Mouse (Mus musculus) MEL (cell line): ENCODE results near the gene Cntn5. TPM values are rescaled to one million over a fixed set of nuclear protein-coding genes. Genes with fewer than 3 reads are reported as not detected.
"Not testable (repeated sequence)": the region's sequence is repeated elsewhere in the genome, so short reads cannot be mapped to it uniquely, and the experiment has no call there.

Experiments used
- DNase-seq: peaks from one replicate; pipeline ENCODE4 v3.0.0; 2011; ENCODE audit warnings: low read depth, low spot score
- H3K27ac ChIP-seq: 2 replicates; pipeline ENCODE4 v1.5.1; 2012; ENCODE audit warnings: low read depth, mild to moderate bottlenecking, control low read depth, low read length, moderate library complexity; ENCODE audit not compliant: control insufficient read depth
- H3K27me3 ChIP-seq, 2 experiments: fragments of 150-350 bp in 1 of 2; sonication (generic) in 1 of 2; 2 replicates each; pipeline ENCODE4 v1.6.1; 2012; ENCODE audit warnings: low read length in 2 of 2, mild to moderate bottlenecking in 2 of 2, improper control_type of control experiment in 1 of 2, moderate library complexity in 1 of 2; ENCODE audit not compliant: insufficient read depth in 2 of 2, control insufficient read depth in 1 of 2
- H3K36me3 ChIP-seq, 2 experiments: 2 replicates each; pipeline ENCODE4 v1.6.1; 2012 to 2014; ENCODE audit warnings: low read length in 2 of 2, improper control_type of control experiment in 1 of 2, inconsistent platforms in 1 of 2, mild to moderate bottlenecking in 1 of 2; ENCODE audit not compliant: insufficient read depth in 2 of 2, control insufficient read depth in 1 of 2
- H3K4me1 ChIP-seq, 2 experiments: fragments of 150-350 bp in 1 of 2; sonication (generic) in 1 of 2; 2 replicates each; pipeline ENCODE4 v1.6.1; 2012; ENCODE audit warnings: low read length in 2 of 2, improper control_type of control experiment in 1 of 2, mild to moderate bottlenecking in 1 of 2; ENCODE audit not compliant: insufficient read depth in 2 of 2, control insufficient read depth in 1 of 2
- H3K4me3 ChIP-seq, 2 experiments: fragments of 150-350 bp in 1 of 2; sonication (generic) in 1 of 2; 2 replicates each; pipeline ENCODE4 v1.5.1; 2012; ENCODE audit warnings: low read depth in 2 of 2, low read length in 2 of 2, mild to moderate bottlenecking in 2 of 2, moderate library complexity in 2 of 2, control low read depth in 1 of 2, improper control_type of control experiment in 1 of 2; ENCODE audit not compliant: control insufficient read depth in 1 of 2, insufficient read depth in 1 of 2
- H3K79me2 ChIP-seq: 2 replicates; pipeline ENCODE4 v1.6.1; 2012; ENCODE audit warnings: mild to moderate bottlenecking, low read length, moderate library complexity; ENCODE audit not compliant: control insufficient read depth, poor library complexity, insufficient read depth
- H3K9ac ChIP-seq: 2 replicates; pipeline ENCODE4 v1.6.1; 2012; ENCODE audit warnings: low read depth, mild to moderate bottlenecking, control low read depth, low read length, moderate library complexity; ENCODE audit not compliant: control insufficient read depth, poor library complexity, severe bottlenecking
- H3K9me3 ChIP-seq: fragments of 150-350 bp; sonication (generic); replicated peaks from 2 replicates; pipeline ENCODE4 v1.6.1; 2012; ENCODE audit warnings: mild to moderate bottlenecking, low read length, improper control_type of control experiment, moderate library complexity; ENCODE audit not compliant: insufficient read depth
- CHD1 ChIP-seq: IDR thresholded peaks from 2 replicates; pipeline ENCODE4 v1.6.1; 2012; ENCODE audit warnings: low read depth, mild to moderate bottlenecking, inconsistent platforms, low read length, improper control_type of control experiment
- CHD2 ChIP-seq: IDR thresholded peaks from 2 replicates; pipeline ENCODE4 v1.6.1; 2011; ENCODE audit warnings: low read length, improper control_type of control experiment
- CTCF ChIP-seq, 3 experiments: IDR thresholded peaks in 2 of 3; conservative IDR thresholded peaks in 1 of 3; 2 replicates each; pipeline ENCODE4 v1.5.1; 2011 to 2012; ENCODE audit warnings: low read length in 3 of 3, low read depth in 2 of 3, mild to moderate bottlenecking in 2 of 3, improper control_type of control experiment in 1 of 3, inconsistent platforms in 1 of 3, mixed read lengths in 1 of 3, moderate library complexity in 1 of 3; ENCODE audit not compliant: control insufficient read depth in 1 of 3, insufficient read depth in 1 of 3, poor library complexity in 1 of 3, severe bottlenecking in 1 of 3
- E2F4 ChIP-seq: IDR thresholded peaks from 2 replicates; pipeline ENCODE4 v1.6.1; 2011; ENCODE audit warnings: low read depth, low read length, improper control_type of control experiment, borderline replicate concordance
- ELF1 ChIP-seq: IDR thresholded peaks from 2 replicates; pipeline ENCODE4 v1.6.1; 2014; ENCODE audit warnings: low read depth, mild to moderate bottlenecking, inconsistent platforms, low read length, improper control_type of control experiment, moderate library complexity
- ETS1 ChIP-seq: IDR thresholded peaks from 2 replicates; pipeline ENCODE4 v1.6.1; 2012; ENCODE audit warnings: low read depth, mild to moderate bottlenecking, inconsistent platforms, low read length, improper control_type of control experiment, moderate library complexity
- GABPA ChIP-seq: IDR thresholded peaks from 2 replicates; pipeline ENCODE4 v1.6.1; 2012; ENCODE audit warnings: low read depth, mild to moderate bottlenecking, inconsistent platforms, low read length, improper control_type of control experiment, moderate library complexity
- GATA1 ChIP-seq: IDR thresholded peaks from 2 replicates; pipeline ENCODE4 v1.6.1; 2011; ENCODE audit warnings: low read depth, low read length, improper control_type of control experiment
- HCFC1 ChIP-seq: IDR thresholded peaks from 2 replicates; pipeline ENCODE4 v1.6.1; 2012; ENCODE audit warnings: low read depth, mild to moderate bottlenecking, inconsistent platforms, low read length, improper control_type of control experiment, moderate library complexity
- JUND ChIP-seq: IDR thresholded peaks from 2 replicates; pipeline ENCODE4 v1.6.1; 2011; ENCODE audit warnings: low read depth, mild to moderate bottlenecking, improper control_type of control experiment, low read length
- KAT2A ChIP-seq: conservative IDR thresholded peaks from 2 replicates; pipeline ENCODE4 v1.6.1; 2012; ENCODE audit warnings: low read depth, low read length, improper control_type of control experiment, inconsistent platforms
- MAFK ChIP-seq: IDR thresholded peaks from 2 replicates; pipeline ENCODE4 v1.6.1; 2011; ENCODE audit warnings: low read depth, mild to moderate bottlenecking, low read length, improper control_type of control experiment, borderline replicate concordance
- MAZ ChIP-seq: IDR thresholded peaks from 2 replicates; pipeline ENCODE4 v1.6.1; 2012; ENCODE audit warnings: low read depth, mild to moderate bottlenecking, inconsistent platforms, low read length, improper control_type of control experiment
- MYC ChIP-seq: IDR thresholded peaks from 2 replicates; pipeline ENCODE4 v1.6.1; 2011; ENCODE audit warnings: low read depth, mild to moderate bottlenecking, low read length, improper control_type of control experiment, moderate library complexity
- NRF1 ChIP-seq: IDR thresholded peaks from 2 replicates; pipeline ENCODE4 v1.6.1; 2014; ENCODE audit warnings: low read depth, mild to moderate bottlenecking, inconsistent platforms, low read length, improper control_type of control experiment, moderate library complexity; ENCODE audit not compliant: poor library complexity, insufficient read depth, severe bottlenecking
- POLR2A ChIP-seq, 2 experiments: IDR thresholded peaks; 2 replicates each; pipeline ENCODE4 v1.6.1; 2011 to 2012; ENCODE audit warnings: low read length in 2 of 2, mild to moderate bottlenecking in 2 of 2, control low read depth in 1 of 2, improper control_type of control experiment in 1 of 2, low read depth in 1 of 2, moderate library complexity in 1 of 2; ENCODE audit not compliant: control insufficient read depth in 1 of 2, insufficient read depth in 1 of 2, poor library complexity in 1 of 2
- POLR2AphosphoS2 ChIP-seq: IDR thresholded peaks from 2 replicates; pipeline ENCODE4 v1.6.1; 2011; ENCODE audit warnings: low read length, improper control_type of control experiment
- POLR2AphosphoS5 ChIP-seq: IDR thresholded peaks from 2 replicates; pipeline ENCODE4 v1.6.1; 2012; ENCODE audit warnings: low read depth, borderline replicate concordance, mild to moderate bottlenecking, inconsistent platforms, low read length, moderate library complexity, mixed read lengths
- RAD21 ChIP-seq: IDR thresholded peaks from 2 replicates; pipeline ENCODE4 v1.6.1; 2011; ENCODE audit warnings: mild to moderate bottlenecking, low read depth, low read length, improper control_type of control experiment
- SIN3A ChIP-seq: IDR thresholded peaks from 2 replicates; pipeline ENCODE4 v1.6.1; 2012; ENCODE audit warnings: low read length, improper control_type of control experiment, inconsistent platforms
- SMC3 ChIP-seq: IDR thresholded peaks from 2 replicates; pipeline ENCODE4 v1.6.1; 2011; ENCODE audit warnings: low read depth, low read length, improper control_type of control experiment
- TBP ChIP-seq: IDR thresholded peaks from 2 replicates; pipeline ENCODE4 v1.8.0; 2011; ENCODE audit warnings: low read depth, low read length, improper control_type of control experiment
- UBTF ChIP-seq: IDR thresholded peaks from 2 replicates; pipeline ENCODE4 v1.6.1; 2012; ENCODE audit warnings: low read depth, mild to moderate bottlenecking, inconsistent platforms, low read length, improper control_type of control experiment, moderate library complexity, borderline replicate concordance; ENCODE audit not compliant: insufficient read depth
- USF1 ChIP-seq: IDR thresholded peaks from 2 replicates; pipeline ENCODE4 v1.6.1; 2014; ENCODE audit warnings: low read depth, mild to moderate bottlenecking, inconsistent platforms, low read length, improper control_type of control experiment, moderate library complexity
- USF2 ChIP-seq, 2 experiments: IDR thresholded peaks; 2 replicates each; pipeline ENCODE4 v1.6.1; 2011 to 2012; ENCODE audit warnings: improper control_type of control experiment in 2 of 2, low read length in 2 of 2, borderline replicate concordance in 1 of 2, inconsistent platforms in 1 of 2, low read depth in 1 of 2, mild to moderate bottlenecking in 1 of 2; ENCODE audit not compliant: insufficient read depth in 1 of 2
- ZC3H11A ChIP-seq: IDR thresholded peaks from 2 replicates; pipeline ENCODE4 v1.6.1; 2012; ENCODE audit warnings: low read depth, mild to moderate bottlenecking, inconsistent platforms, low read length, improper control_type of control experiment
- ZNF384 ChIP-seq: IDR thresholded peaks from 2 replicates; pipeline ENCODE4 v1.6.1; 2012; ENCODE audit warnings: low read depth, mild to moderate bottlenecking, inconsistent platforms, low read length, improper control_type of control experiment
- polyA plus RNA-seq, 2 experiments: library from polyadenylated mRNA; stranded (reverse) in 1 of 2; unstranded in 1 of 2; fragments of >175 nt in 1 of 2; fragments of >200 nt in 1 of 2; gene quantifications; 2 replicates each; pipeline versions ENCODE4 v1.2.1 to v1.2.4; 2012; ENCODE audit warnings: low replicate concordance in 2 of 2, low read depth in 1 of 2; ENCODE audit not compliant: insufficient read length in 2 of 2, insufficient read depth in 1 of 2, missing spikeins in 1 of 2
- total RNA-seq: library from RNA; depleted of rRNA; stranded (reverse); fragments of 300-350 nt; gene quantifications from 2 replicates; pipeline ENCODE4 v1.2.3, GENCODE M21; 2012

The Cntn5 gene
- total and polyA plus RNA-seq, 3 experiments: not detected

- no peak for TF ChIP-seq SMC3
- peak; percentile 48; the same call in 1 of the 2 replicates for TF ChIP-seq SIN3A
- H3K27me3 ChIP-seq: peaks cover 0 to 3% of the 10 kb centered on the region in 2 experiments; a peak in 1 of 4 replicates
- no peaks in the 10 kb centered on the region for H3K4me1 ChIP-seq
- H3K27ac ChIP-seq: no peak overlapping the region
- no peaks in the 10 kb centered on the region for H3K36me3 ChIP-seq
- H3K79me2 ChIP-seq: no peaks in the 10 kb centered on the region
- H3K4me3 ChIP-seq: no peak overlapping the region
- no peak overlapping the region for H3K9ac ChIP-seq
- peak; percentile 52 for DNase-seq
- no peaks in the 10 kb centered on the region for H3K9me3 ChIP-seq
Measured at GRCm38 (mm10) chr9:10569830-10570229, 334.7 kb downstream of the Cntn5 start.

DNA sequence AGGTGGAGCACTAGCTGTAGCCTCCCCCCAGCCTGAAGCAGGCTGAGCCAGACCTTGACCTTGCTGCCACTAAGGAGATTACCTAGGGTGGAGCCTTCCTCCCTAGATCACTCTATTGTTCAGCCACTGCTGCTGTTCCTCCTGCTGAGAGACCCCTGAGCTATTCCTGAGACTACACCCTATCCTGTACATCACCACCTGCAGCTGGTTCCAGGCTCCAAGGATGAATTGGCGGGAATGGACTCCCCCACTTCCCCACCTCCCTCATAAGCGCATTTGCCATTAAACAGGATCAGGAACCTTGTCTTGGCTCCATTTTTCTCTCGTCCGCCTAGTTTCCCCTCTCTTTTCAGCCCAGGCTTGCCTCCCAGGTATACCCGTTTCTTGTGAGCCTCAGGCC lies 363.7 kb downstream of the Cntn5 start:
- H3K27ac ChIP-seq, H3K4me1 ChIP-seq, H3K79me2 ChIP-seq, H3K4me3 ChIP-seq, H3K9ac ChIP-seq, H3K9me3 ChIP-seq, DNase-seq, H3K27me3 ChIP-seq, H3K36me3 ChIP-seq: not testable (repeated sequence)

DNA sequence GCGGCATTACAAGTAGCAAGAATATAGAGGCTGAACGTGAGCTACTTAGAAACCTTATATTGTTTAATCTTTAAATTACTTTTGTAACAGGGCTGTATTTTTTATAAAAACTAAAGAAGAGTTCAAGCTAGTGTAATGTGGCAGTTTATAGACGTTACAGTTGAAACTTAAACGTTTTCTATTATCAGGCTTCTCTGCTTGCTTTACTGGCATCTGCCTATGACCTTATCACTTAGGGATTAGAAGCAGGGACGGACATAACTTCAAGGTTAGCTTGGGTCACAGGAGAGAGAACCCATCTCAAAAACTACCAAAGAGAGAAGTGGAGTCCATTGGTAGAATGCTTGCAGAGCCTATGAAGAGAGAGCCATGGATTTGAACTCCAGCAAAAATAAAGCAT lies 372.3 kb downstream of the Cntn5 start:
- Histone ChIP-seq H3K27me3 (no peaks in the 10 kb centered on the region), H3K27ac (no peak overlapping the region; the same call in 1 of the 2 replicates), H3K9me3 (no peaks in the 10 kb centered on the region; the same call in 1 of the 2 replicates), H3K4me1 (peaks cover 14 to 38% of the 10 kb centered on the region in 2 experiments), H3K79me2 (no peaks in the 10 kb centered on the region), H3K36me3 (peaks cover 0 to 43% of the 10 kb centered on the region in 2 experiments; a peak in 2 of 4 replicates), H3K4me3 (no peak overlapping the region), H3K9ac (no peak overlapping the region)
- no peak for DNase-seq
- TF ChIP-seq RAD21 (no peak), USF2 (IDR thresholded peaks at IDR 0.05; ENCODE audit: borderline replicate concordance in 1 of 2, insufficient read depth in 1 of 2, low read depth in 1 of 2, low read length in 2 of 2) (no peak), CTCF (IDR thresholded peaks at IDR 0.05 in 2 of 3, conservative IDR thresholded peaks at IDR 0.05 in 1 of 3; ENCODE audit: control insufficient read depth in 1 of 3, insufficient read depth in 1 of 3, low read depth in 2 of 3, low read length in 3 of 3, poor library complexity in 1 of 3, severe bottlenecking in 1 of 3) (no peak), ZC3H11A (no peak), E2F4 (no peak), POLR2AphosphoS5 (no peak), GABPA (no peak), JUND (no peak), ETS1 (peak; percentile 28; the same call in 1 of the 2 replicates), MAFK (no peak), ELF1 (no peak), MAZ (no peak), POLR2A (IDR thresholded peaks at IDR 0.05; ENCODE audit: control insufficient read depth in 1 of 2, insufficient read depth in 1 of 2, low read depth in 1 of 2, low read length in 2 of 2, poor library complexity in 1 of 2) (no peak), MYC (no peak), TBP (no peak), ZNF384 (no peak), GATA1 (peak; percentile 69), CHD2 (no peak), USF1 (no peak), POLR2AphosphoS2 (no peak), CHD1 (no peak), UBTF (no peak), HCFC1 (no peak), NRF1 (no peak), KAT2A (no peak)
